Mouse (Mus musculus) stomach, postnatal 0 days (tissue): ENCODE results near the gene Rogdi.

Experiments
- CTCF ChIP-seq: IDR thresholded peaks from 2 replicates; pipeline ENCODE4 v1.5.1; 2016; ENCODE audit warnings: antibody characterized with exemption, low read depth, mild to moderate bottlenecking, moderate library complexity
- EP300 ChIP-seq: optimal IDR thresholded peaks from 2 replicates; pipeline ENCODE3; 2016; ENCODE audit warnings: antibody characterized with exemption

DNA sequence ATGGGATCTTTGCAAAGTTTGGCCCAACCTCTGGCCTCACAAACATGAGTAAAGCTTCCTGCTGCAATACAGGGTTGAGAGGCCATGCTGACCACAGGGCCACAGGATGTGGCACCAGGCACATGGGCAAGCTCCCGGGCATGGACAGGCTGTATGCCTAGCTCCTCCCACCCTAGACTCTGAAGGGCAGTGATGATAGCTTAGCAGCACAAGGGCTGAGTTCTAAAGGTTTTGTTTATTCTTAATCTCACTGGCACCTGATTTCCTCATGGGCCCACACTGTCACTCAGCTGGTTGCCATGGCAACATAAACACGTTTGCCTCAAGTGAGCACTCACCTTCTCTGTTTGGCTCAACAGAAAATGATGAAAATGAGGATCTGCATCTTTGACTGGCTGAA lies 16.5 kb upstream of the Rogdi start:
- TF ChIP-seq CTCF = no peak
- TF ChIP-seq EP300 = no peak
